Mouse (Mus musculus): ENCODE results near the gene Cdca3. TPM values are rescaled to one million over a fixed set of nuclear protein-coding genes. Genes with fewer than 3 reads are reported as not detected.
"Not testable (repeated sequence)": the region's sequence is repeated elsewhere in the genome, so short reads cannot be mapped to it uniquely, and the experiment has no call there.

Cdca3 gene
- polyA plus RNA-seq, 1 experiment from 2014 or later, result 123 TPM

DNA sequence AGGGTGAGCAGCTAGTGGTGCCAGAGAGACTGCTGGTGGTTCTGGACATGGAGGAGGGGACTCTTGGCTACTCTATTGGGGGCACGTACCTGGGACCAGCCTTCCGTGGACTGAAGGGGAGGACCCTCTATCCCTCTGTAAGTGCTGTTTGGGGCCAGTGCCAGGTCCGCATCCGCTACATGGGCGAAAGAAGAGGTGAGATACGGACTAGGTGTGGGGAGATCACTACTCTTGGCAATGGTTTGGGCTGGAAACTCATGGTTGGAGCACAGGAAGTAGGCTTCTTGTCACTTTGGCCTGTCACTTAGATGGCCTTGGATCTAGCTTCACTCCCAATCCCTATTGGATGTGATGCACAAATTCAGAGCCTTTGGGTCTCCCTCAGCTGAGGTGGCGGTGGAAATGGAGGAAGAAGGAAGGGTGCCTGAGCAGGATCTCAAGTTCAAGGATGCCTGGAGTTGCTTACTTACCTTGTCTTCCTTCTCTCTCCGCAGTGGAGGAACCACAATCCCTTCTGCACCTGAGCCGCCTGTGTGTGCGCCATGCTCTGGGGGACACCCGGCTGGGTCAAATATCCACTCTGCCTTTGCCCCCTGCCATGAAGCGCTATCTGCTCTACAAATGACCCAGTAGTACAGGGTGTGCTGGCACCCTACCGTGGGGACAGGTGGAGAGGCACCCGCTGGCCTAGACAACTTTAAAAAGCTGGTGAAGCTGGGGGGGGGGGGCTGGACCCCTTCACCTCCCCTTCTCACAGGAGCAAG is 19.4 kb upstream of the Cdca3 start:
- ATAC-seq (ENCODE audit: extremely low read depth, insufficient number of reproducible peaks, low FRiP score, low TSS enrichment), result no peak
- H3K36me3 ChIP-seq, result peaks cover 31% of the 10 kb centered on the region
- H3K4me3 ChIP-seq, result peak overlapping the region; percentile 70
- H3K9ac ChIP-seq, result peak overlapping the region; percentile 87
- peaks cover 71% of the 10 kb centered on the region for H3K4me1 ChIP-seq
- H3K4me2 ChIP-seq, result peak overlapping the region; percentile 96
- peak overlapping the region; percentile 97 for H3K27ac ChIP-seq (replicated peaks)
- H3K27me3 ChIP-seq (replicated peaks), result no peaks in the 10 kb centered on the region
- H3K9me3 ChIP-seq, result no peaks in the 10 kb centered on the region
- WGBS, result 42% methylated on average over 14 of the region's 14 CpGs

DNA sequence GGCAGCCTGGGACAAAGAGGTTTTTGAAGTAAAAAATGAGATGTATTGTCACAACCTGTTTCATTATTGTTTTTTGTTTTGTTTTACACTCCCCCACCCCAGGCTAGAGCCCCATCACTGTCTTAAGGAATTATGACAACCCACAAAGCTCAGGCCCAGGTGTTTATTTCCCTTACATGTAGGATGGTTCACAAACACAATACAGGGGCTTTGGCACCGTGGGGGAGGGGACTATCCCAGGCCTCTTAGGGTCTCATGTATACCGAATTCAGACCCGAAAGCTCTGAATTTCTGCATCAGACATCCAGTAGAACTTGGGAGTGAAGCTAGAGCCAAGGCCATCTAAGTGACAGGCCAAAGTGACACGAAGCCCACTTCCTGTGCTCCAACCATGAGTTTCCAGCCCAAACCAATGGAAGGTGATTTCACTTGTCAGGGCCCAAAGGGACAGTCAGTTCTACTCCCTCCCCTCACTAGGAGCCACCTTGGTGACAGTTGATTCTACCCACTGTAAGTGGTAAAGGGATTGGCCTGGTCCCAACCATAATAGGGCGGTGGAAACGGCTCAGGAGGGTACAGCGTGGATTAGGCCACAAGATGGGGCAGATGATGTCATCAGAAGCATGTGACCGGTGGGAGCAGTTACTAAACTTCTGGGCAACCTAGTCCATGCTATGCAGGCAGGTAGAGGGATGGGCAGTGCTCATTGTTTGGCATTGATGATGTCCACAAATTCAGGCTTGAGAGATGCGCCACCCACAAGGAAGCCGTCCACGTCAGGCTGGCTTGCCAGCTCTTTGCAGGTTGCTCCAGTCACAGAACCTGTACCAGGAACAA is 18.6 kb upstream of the Cdca3 start:
- peaks cover 67% of the 10 kb centered on the region for H3K4me1 ChIP-seq
- WGBS, result 78% methylated on average over 11 of the region's 11 CpGs
- H3K27ac ChIP-seq (replicated peaks), result peak overlapping the region; percentile 97; the same call in 1 of the 2 replicates
- H3K9ac ChIP-seq; H3K9me3 ChIP-seq; H3K27me3 ChIP-seq (replicated peaks); ATAC-seq (ENCODE audit: extremely low read depth, insufficient number of reproducible peaks, low FRiP score, low TSS enrichment): not testable (repeated sequence)
- peak overlapping the region; percentile 96 for H3K4me2 ChIP-seq
- peaks cover 38% of the 10 kb centered on the region for H3K36me3 ChIP-seq
- peak overlapping the region; percentile 70 for H3K4me3 ChIP-seq

DNA sequence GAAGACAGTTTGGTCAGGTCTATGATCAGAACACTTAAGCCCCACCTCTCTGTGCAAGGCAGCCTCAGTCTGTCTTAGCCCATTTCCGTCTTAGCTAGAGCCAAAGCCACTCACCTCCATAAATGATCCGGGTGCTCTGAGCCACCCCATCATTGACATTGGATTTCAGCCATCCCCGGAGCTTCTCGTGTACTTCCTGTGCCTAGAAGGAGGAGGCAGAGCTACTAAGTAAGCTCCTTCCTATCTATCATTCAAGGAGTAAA is 18.0 kb upstream of the Cdca3 start:
- ATAC-seq (ENCODE audit: extremely low read depth, insufficient number of reproducible peaks, low FRiP score, low TSS enrichment), result no peak
- H3K27me3 ChIP-seq (replicated peaks), result no peaks in the 10 kb centered on the region
- 62% methylated on average over 4 of the region's 4 CpGs for WGBS
- peak overlapping the region; percentile 85; the same call in 1 of the 2 replicates for H3K4me3 ChIP-seq
- no peak overlapping the region for H3K9ac ChIP-seq
- no peaks in the 10 kb centered on the region for H3K9me3 ChIP-seq
- H3K27ac ChIP-seq (replicated peaks), result no peak overlapping the region; the same call in 1 of the 2 replicates
- peaks cover 61% of the 10 kb centered on the region for H3K4me1 ChIP-seq
- peaks cover 44% of the 10 kb centered on the region for H3K36me3 ChIP-seq
- peak overlapping the region; percentile 76 for H3K4me2 ChIP-seq

DNA sequence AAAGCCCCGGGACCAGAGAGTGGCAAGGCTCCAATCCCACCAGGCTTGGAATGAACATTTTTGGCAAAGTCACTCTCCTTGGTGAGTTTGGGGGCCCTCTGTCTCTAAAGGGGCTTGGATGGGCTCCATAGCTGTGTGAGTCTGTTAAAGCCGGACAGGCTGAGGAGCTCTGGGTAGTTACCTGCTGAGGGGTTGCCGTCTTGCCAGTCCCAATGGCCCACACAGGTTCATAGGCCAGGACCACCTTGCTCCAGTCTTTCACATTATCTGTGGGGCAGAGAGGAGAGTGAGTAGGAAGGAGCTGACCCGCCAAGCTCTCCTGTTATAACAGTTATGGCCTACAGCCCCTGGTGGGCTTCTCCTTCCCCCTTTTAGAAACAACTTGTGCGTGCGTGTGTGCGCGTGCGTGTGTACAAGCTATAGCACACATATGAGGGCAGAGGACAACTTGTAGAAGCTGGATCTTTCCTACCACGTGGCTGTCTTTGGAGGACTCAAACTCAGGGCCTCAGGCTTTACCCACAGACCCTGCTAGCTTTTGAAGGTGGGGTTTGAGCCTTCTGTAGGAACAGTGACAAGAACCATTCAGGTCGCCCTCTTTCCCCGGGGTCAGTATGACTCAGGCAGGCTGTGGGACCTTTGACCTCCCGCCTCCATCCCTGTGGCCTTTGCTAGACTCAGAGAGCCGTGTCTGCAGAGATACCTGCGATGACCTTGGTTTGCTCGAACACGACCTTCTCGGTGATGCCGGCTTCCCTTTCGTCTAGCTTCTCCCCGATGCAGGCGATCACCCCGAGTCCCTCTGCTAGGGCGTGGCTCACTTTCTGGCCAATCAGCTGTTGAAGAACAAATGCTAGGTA is 17.4 kb upstream of the Cdca3 start:
- peaks cover 50% of the 10 kb centered on the region for H3K36me3 ChIP-seq
- H3K4me3 ChIP-seq, result peak overlapping the region; percentile 85
- WGBS, result 70% methylated on average over 24 of the region's 24 CpGs
- H3K27me3 ChIP-seq (replicated peaks), result no peaks in the 10 kb centered on the region
- no peaks in the 10 kb centered on the region for H3K9me3 ChIP-seq
- H3K4me2 ChIP-seq, result peak overlapping the region; percentile 76
- ATAC-seq (ENCODE audit: extremely low read depth, insufficient number of reproducible peaks, low FRiP score, low TSS enrichment), result no peak
- H3K9ac ChIP-seq, result peak overlapping the region; percentile 98
- H3K27ac ChIP-seq (replicated peaks), result peak overlapping the region; percentile 98
- peaks cover 56% of the 10 kb centered on the region for H3K4me1 ChIP-seq

DNA sequence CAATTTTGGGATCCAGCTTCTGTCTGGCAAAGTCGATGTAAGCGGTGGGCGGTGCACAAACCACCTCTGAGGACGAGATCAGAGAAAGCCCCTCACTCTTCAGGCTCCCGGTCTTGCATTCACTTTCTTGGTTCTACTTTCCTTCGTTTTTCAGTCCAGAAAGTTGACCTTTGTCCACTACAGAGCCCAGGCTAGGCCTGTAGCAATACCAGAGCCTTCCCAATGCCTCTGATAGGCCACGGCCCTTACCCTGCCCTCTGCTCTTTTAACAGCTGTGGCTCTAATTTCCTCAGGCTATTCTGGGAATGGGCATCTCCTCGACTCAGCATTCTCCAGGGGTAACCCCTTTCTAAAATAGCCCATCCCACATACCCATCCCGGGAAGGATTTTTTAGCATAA is 16.5 kb upstream of the Cdca3 start:
- H3K9me3 ChIP-seq, result no peaks in the 10 kb centered on the region
- no peaks in the 10 kb centered on the region for H3K27me3 ChIP-seq (replicated peaks)
- 15% methylated on average over 9 of the region's 9 CpGs for WGBS
- no peak for ATAC-seq (ENCODE audit: extremely low read depth, insufficient number of reproducible peaks, low FRiP score, low TSS enrichment)
- peaks cover 59% of the 10 kb centered on the region for H3K36me3 ChIP-seq
- H3K27ac ChIP-seq (replicated peaks), result peak overlapping the region; percentile 98
- H3K4me2 ChIP-seq, result peak overlapping the region; percentile 76
- peak overlapping the region; percentile 98 for H3K9ac ChIP-seq
- H3K4me3 ChIP-seq, result peak overlapping the region; percentile 85
- peaks cover 49% of the 10 kb centered on the region for H3K4me1 ChIP-seq

DNA sequence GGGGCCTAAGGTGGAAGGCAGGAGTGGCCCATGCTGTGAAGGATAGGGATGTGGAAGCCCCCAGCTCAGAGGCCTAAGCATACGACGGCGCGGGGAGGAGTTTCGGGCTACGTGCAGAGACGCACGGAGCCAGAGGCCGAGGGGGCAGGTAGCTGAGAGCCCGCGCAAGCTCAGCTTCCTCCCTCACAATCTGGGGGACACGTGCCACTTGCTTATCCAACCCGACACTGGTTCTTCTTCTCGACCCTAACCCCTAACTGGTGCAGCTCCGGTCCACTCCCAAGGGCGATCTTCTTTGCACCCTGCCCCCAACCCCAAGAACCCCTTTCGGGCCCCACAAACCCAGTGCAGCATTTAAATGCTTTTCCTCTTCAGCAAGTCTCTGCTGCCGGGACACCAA is 15.9 kb upstream of the Cdca3 start:
- Histone ChIP-seq H3K36me3 (peaks cover 65% of the 10 kb centered on the region), H3K27ac (replicated peaks) (peak overlapping the region; percentile 98)
- under 1% methylated on average over 18 of the region's 18 CpGs for WGBS

DNA sequence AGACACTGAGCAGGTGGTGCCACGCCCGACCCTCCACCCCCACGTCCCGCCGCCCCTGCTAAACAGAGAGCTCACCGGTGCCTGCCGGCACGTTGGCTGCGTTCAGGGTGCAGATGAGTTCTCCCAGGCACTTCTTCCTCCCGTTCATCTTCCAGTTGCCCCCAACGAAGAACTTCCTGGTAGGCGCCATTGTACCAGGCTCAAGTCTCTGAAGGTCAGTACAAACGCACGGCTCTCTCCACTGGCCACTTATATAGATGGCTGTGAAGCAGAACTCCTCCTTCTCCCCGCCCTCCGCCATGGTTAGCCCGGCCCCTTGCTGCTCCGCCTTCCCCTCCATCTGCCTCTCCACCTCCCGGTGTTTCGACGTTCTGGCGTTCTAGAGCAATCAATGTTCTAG is 15.4 kb upstream of the Cdca3 start, which contains the start of gene Tpi1:
TSS of gene Tpi1 (minus strand) at position 364 of the 400 bp plus-strand sequence.
- Histone ChIP-seq H3K36me3 (peaks cover 70% of the 10 kb centered on the region), H3K4me2 (peak within 1 kb of the TSS; percentile 76), H3K4me3 (peak within 1 kb of the TSS; percentile 85), H3K9me3 (no peaks in the 10 kb centered on the region), H3K27ac (replicated peaks) (peak within 1 kb of the TSS; percentile 98), H3K27me3 (replicated peaks) (no peaks in the 10 kb centered on the region), H3K9ac (peak within 1 kb of the TSS; percentile 98), H3K4me1 (peaks cover 44% of the 10 kb centered on the region)
- WGBS, result under 1% methylated on average over 22 of the region's 22 CpGs
- peak; percentile 75 for ATAC-seq (ENCODE audit: extremely low read depth, insufficient number of reproducible peaks, low FRiP score, low TSS enrichment)

More for the DNA sequence above, 15.9 kb upstream of the Cdca3 start:
- H3K9me3 ChIP-seq, result no peaks in the 10 kb centered on the region
- peak overlapping the region; percentile 85 for H3K4me3 ChIP-seq
- peak; percentile 31; the same call in 1 of the 2 replicates for ATAC-seq (ENCODE audit: extremely low read depth, insufficient number of reproducible peaks, low FRiP score, low TSS enrichment)
- H3K27me3 ChIP-seq (replicated peaks), result no peaks in the 10 kb centered on the region
- H3K4me1 ChIP-seq, result peaks cover 44% of the 10 kb centered on the region
- H3K4me2 ChIP-seq, result peak overlapping the region; percentile 76
- H3K9ac ChIP-seq, result peak overlapping the region; percentile 98

DNA sequence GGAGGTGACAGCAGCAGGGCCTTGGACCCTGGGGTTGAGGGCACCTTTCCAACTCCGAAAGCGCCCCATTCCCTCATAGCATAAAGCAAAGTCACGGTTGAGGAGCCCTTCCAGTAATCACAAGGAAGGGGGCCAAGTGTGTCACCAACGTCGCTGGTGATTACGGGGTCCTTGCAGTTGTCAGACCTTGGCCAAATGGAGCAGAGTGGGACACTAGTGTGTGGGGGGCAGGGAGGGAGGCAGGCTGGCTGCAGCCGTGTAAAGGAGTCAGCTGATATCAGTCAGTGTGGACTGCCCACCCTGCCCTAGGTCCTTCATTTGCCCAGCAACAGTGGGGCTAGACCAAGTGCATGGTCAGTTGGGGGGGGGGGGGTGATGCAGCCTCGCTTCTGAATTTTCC is 14.9 kb upstream of the Cdca3 start:
- H3K4me2 ChIP-seq, result peak overlapping the region; percentile 76
- H3K9ac ChIP-seq, result peak overlapping the region; percentile 98
- H3K36me3 ChIP-seq, result peaks cover 75% of the 10 kb centered on the region
- H3K4me1 ChIP-seq, result peaks cover 44% of the 10 kb centered on the region
- no peaks in the 10 kb centered on the region for H3K27me3 ChIP-seq (replicated peaks)
- 30% methylated on average over 8 of the region's 8 CpGs for WGBS
- ATAC-seq (ENCODE audit: extremely low read depth, insufficient number of reproducible peaks, low FRiP score, low TSS enrichment), result no peak
- H3K9me3 ChIP-seq, result no peaks in the 10 kb centered on the region
- H3K27ac ChIP-seq (replicated peaks), result peak overlapping the region; percentile 98
- peak overlapping the region; percentile 85 for H3K4me3 ChIP-seq

DNA sequence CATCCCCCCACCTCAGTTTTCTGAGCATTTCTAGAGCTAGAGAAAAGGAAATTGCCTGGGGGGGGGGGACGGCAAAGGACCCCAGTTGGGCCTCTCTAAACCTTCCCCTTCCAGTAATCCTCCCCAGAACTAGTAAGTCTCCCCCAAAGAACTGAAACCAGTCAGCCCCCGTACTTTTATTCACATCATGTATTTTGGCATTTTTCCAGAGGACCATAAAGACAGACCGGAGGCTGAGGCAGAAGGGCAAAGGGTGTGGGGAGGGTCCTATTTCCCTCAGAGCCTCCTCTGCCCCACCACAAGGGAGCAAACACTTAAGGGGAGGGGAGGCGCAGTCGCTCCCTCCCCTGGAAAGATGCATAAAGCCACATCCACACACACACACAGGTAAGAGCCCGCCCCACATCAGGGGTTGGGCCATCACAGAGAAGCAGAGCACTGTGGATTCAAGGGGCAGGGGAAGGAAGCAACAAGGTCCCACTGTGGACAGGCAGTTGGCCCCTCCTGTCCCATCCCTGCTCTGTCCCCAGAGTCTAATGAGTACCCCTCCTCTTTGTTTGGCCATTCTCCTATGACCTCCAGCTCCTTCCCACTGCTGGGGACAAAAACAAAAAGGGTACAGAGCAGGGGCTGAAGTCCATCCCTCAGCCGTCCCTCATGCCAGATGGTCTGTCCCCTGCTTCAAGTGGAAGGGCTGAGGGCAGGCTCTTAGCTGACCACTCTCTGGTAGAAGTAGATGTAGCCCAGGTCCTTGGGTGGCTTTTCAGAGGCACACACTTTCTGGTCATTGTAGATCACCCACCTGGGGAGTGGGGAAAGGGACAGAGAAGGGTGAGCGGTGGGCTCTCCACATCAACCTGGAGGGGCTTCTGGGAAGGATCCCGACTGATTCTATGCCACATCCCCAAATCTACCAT is 14.2 kb upstream of the Cdca3 start:
- Histone ChIP-seq H3K4me3 (0 out of 2 replicates have a peak overlapping the region, but pooled peaks have one; percentile 85), H3K27me3 (replicated peaks) (no peaks in the 10 kb centered on the region), H3K9ac (peak overlapping the region; percentile 98), H3K36me3 (peaks cover 79% of the 10 kb centered on the region), H3K4me1 (peaks cover 38% of the 10 kb centered on the region), H3K9me3 (no peaks in the 10 kb centered on the region), H3K27ac (replicated peaks) (peak overlapping the region; percentile 98; the same call in 1 of the 2 replicates), H3K4me2 (peak overlapping the region; percentile 76; the same call in 1 of the 2 replicates)
- no peak for ATAC-seq (ENCODE audit: extremely low read depth, insufficient number of reproducible peaks, low FRiP score, low TSS enrichment)
- WGBS, result 64% methylated on average over 9 of the region's 9 CpGs

DNA sequence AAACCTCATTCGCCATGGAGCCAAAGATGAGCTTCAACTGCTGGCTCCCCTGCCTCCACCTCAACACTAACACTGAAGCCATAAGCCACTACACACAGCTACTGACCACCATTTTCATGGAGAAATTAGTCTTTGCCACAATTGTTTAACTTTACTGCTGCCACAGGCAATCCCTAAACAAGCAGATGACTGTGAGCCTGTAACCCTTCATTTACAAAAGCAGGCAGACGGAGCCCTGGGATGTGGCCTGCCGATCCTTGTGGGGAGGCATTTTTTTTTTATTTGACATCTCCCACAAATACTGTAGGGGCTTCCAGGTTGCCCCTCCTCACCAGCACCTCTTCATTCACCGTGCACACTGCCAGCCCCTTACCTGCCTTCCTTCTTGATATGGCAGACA is 12.7 kb upstream of the Cdca3 start:
- Histone ChIP-seq H3K4me2 (no peak overlapping the region), H3K9me3 (no peaks in the 10 kb centered on the region), H3K4me3 (no peak overlapping the region), H3K27ac (replicated peaks) (no peak overlapping the region), H3K27me3 (replicated peaks) (no peaks in the 10 kb centered on the region), H3K36me3 (peaks cover 79% of the 10 kb centered on the region), H3K4me1 (peaks cover 27% of the 10 kb centered on the region), H3K9ac (no peak overlapping the region)
- no peak for ATAC-seq (ENCODE audit: extremely low read depth, insufficient number of reproducible peaks, low FRiP score, low TSS enrichment)
- 86% methylated on average over 4 of the region's 4 CpGs for WGBS
